Mouse (Mus musculus) ZHBTc4 (cell line): ENCODE measurements around the gene Gtf2f1.
A peak's percentile ranks its signal among the peaks of the same experiment; 100 is the strongest.

Experiments used
- DNase-seq: peaks from one replicate; pipeline ENCODE4 v3.0.0-alpha.2; 2011; ENCODE audit warnings: low read depth, low spot score

Gtf2f1 gene

DNA sequence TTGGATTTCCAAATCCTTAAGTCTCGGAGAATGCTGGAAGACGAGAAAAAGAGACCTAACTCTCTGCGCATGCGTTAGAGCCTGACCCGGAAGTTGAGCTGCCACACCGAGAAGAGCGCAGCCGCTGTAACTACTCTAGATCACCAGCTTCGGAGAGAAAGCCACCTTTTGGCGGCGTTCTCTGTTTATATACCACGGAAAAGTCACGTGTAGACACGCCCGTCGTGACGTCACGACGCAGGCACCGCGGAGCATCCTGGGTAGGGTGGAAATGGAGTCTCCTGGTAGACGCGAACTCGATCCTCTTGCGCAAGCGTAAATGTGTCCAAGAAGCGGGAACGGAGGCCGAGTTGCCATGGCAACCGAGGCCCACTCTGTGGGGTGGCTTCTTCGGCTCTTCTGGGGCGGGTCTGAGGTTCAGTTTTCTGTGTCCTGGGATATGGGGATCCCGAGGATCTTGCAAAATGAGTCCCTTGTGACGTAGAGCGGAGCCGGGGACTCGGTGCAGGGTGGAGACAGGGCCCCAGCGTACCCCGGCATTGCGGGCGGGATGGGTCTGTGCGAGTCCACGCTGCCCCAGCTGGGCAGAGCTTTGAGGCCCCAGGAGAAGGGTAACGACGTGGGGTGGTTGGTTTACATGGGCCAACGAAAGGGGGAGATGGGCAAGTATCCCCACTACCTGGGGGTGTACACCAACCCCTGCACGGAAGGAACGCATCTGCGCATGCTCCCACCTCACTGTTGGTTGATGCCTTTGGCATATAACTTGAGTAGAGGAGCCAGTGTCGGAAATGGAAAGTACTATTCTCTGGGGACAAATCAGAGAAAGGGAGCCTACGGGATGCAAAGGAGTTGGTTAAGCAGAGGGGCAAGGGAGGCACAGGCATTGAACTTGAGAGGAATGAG is at the start of gene Gtf2f1, which contains the start of gene Gm17949:
TSS of gene Gtf2f1 (minus strand) at position 53 of the 906 bp plus-strand sequence.
TSS of gene Gm17949 (plus strand) at position 234 of the 906 bp plus-strand sequence.
- DNase-seq = peak; percentile 99

GRCm38 (mm10) chr17:57060231-57060801 is 49.2 kb upstream of the Gtf2f1 start:
- DNase-seq = peak; percentile 98

- peak; percentile 87 for DNase-seq
These were observed 48.4 kb upstream of the Gtf2f1 start, which contains the start of gene Slc25a23 for GRCm38 (mm10) chr17:57059486-57059977. Gene Slc25a23 (minus strand): TSS chr17:57059863.

DNA sequence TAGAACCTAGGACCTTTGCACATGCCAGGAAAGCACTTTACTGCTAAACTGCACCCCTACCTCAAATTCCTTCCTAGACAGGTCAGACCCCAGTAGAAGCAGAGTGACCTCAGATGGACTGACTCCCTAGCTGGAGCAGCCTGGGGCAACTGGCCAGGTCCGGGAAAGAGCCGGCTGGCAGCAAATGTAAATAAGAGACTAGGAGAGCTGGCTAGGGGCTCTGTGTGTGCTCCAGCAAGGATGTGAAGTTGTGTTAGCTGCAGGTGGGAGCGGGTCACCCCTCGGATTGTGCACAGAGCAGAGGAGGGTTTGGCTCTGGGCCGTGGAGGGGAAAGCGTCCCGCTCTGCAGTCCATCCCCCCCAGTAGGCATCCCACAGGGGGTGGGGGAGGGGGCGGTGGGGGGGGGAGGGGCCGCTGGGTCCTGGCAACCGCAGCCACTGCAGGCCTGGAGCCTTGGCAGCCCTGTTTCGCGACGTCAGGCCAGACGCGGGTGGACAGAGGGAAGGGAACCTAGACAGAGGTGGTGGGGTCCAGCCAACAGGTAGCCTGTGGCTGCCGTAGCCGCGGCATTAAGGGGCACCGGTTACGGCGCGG is 47.9 kb upstream of the Gtf2f1 start, which contains the start of gene Crb3:
TSS of gene Crb3 (plus strand) at position 215 of the 595 bp plus-strand sequence.
- DNase-seq = no peak

- no peak for DNase-seq
These were observed 45.2 kb upstream of the Gtf2f1 start for GRCm38 (mm10) chr17:57056246-57056645.

- DNase-seq = peak; percentile 82
These were observed 40.6 kb upstream of the Gtf2f1 start for GRCm38 (mm10) chr17:57051679-57052078.

DNA sequence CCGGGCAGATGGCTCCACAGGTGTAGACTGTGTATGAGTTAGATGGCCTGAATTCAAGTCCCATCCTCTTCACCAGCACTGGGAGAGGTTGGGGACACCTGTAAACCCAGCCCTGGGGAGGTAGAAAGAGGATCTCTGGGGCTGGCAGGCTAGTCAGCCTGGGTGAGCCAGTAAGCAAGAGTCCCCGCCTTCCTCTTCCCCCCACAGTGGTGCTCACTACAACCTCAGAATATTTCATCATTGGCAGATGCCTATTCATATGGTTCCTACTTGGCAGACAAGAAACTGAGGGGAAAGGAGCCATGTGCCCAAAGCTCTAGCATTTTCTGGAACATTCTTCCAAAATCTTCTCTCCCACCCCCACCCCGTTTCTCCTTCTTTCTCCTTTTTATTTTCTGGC is 37.7 kb upstream of the Gtf2f1 start:
- no peak for DNase-seq

GRCm38 (mm10) chr17:57047406-57047805 is 36.3 kb upstream of the Gtf2f1 start:
- DNase-seq = peak; percentile 97

DNA sequence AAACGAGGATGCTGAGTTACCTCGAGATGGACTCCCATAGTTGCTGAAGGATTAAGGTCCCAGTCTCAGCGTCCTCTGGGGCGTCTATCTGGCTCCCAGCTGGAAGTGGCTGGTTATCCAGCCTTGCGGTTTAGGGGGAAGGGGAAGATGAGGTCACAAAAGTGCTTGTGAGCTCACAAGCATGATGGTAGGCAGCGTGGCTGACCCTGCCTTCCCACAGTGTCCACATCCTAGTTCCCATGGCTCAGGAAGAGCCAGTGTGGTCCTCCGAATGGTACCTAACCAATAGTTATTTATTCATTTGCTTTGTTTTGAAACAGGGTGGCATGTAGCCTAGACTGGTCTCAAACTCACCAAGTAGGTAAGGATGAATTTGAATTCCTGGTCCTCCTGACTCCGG is 30.5 kb upstream of the Gtf2f1 start, which contains the start of gene Slc25a41:
TSS of gene Slc25a41 (minus strand) at position 101 of the 400 bp plus-strand sequence.
- DNase-seq = no peak

GRCm38 (mm10) chr17:57038978-57039377 is 27.9 kb upstream of the Gtf2f1 start:
- peak; percentile 74 for DNase-seq

GRCm38 (mm10) chr17:57032854-57033253 is 21.8 kb upstream of the Gtf2f1 start:
- DNase-seq = no peak

- DNase-seq = peak; percentile 100
These were observed 20.8 kb upstream of the Gtf2f1 start for GRCm38 (mm10) chr17:57031661-57032420.

DNA sequence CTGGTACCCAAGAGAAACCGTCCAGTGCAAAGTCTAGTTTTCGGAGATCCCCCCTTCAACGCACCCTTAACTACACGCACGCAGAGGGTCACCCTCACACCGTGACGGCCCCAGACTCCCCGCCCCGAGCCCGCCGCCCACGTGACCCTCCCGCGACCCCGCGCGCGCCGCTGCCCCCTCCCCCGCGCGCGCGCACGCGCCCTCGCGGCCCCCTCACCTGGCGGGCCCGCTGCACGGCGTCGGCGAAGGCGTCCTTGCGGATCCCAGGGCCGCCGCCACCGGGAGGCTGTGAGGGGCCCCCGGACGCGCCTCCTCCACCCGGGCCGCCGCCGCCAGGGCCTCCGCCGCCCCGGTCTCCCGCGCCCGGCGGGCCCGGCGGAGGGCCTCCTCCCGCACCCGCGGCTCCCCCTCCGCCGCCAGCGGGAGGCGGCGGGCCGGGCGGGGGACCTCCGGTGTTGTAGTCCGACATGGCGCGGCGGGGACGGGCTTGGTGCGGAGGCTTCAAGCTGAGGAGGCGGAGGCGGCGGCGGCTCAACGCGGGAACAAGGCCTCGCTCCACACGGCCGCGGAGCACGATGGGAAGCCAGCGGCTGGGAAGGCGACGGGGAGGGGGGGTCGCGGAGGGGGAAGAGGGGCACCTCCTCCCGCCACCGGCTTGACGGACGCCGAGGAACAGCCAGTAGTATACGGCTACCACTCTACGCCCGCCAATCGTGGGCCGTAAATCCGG is 20.0 kb upstream of the Gtf2f1 start, which contains the start of gene Khsrp:
TSS of gene Khsrp (minus strand) at position 592 of the 730 bp plus-strand sequence.
- peak; percentile 64 for DNase-seq

- peak; percentile 63 for DNase-seq
These were observed 18.6 kb upstream of the Gtf2f1 start for GRCm38 (mm10) chr17:57029691-57030090.

DNA sequence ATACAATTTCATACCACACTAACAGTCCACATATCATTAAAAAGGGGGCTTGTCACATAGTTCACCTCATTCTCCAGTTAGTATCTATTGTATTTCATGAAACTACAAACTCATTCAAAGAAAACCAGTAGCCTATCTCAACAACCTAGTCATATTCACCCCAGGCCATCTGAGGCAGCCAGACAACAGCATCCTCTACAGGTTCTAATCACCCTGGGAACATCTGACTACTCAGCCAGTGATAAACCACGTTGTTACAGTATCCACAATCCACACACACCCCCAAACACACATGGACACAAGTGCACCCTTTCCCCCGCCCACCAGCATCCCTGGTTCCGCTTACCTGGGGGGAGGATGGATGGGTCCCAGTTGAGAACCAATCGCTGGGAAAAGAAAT is 16.4 kb upstream of the Gtf2f1 start:
- no peak for DNase-seq

GRCm38 (mm10) chr17:57020960-57021359 is 9.9 kb upstream of the Gtf2f1 start:
- DNase-seq = no peak

DNA sequence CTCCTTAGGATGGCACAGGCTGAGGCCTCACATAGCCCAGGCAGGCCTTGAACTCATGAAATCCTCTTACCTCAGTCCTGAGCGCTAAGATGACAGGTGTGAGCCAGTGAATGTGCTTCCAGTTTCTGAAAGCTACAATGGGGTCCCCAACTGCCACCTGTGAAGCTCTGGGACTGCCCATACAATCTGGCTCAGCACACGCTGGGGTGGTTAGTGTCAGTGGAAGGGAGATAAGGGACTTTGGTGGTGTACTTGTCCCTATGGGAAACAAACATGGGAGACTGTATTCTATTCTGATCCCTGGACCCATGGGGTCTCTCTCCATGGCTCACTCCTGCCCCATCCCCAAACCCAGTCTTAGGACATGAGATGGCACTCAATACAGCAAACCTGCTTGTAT is 8.6 kb upstream of the Gtf2f1 start:
- no peak for DNase-seq

- DNase-seq = no peak
These were observed 1.2 kb upstream of the Gtf2f1 start for GRCm38 (mm10) chr17:57012245-57012795.

DNA sequence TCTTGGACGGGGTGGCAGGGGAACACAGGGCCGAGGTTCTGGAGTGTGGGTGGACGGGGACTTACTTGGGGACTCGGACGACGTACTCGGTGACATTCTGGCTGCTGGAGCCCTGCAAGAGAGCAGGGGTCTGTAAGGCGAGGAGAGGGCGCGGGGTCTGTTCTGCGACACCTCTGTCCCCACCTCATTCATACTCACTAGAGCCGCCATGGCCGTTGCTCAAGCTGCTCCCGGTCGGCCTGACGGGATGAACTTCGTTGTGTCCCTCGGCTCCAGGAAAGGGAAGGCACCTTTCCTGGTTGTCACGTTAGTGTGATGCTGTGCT is 215 bp downstream of the Gtf2f1 start:
- DNase-seq = no peak
